Mouse (Mus musculus): Measurements from ENCODE around the gene Grk3. TPM values are rescaled to one million over a fixed set of nuclear protein-coding genes. Genes with fewer than 3 reads are reported as not detected.

Grk3 gene
- polyA plus RNA-seq, 1 experiment from 2014 or later = 4.9 TPM

- WGBS = 19% methylated on average over 9 of the region's 9 CpGs
- H3K9me3 ChIP-seq (ENCODE audit: control insufficient read depth, low read length) = no peaks in the 10 kb centered on the region
- no peak overlapping the region for H3K4me3 ChIP-seq (ENCODE audit: low read depth, low read length)
- no peaks in the 10 kb centered on the region for H3K36me3 ChIP-seq (ENCODE audit: control insufficient read depth, insufficient read depth, low read length)
- H3K27me3 ChIP-seq (ENCODE audit: control insufficient read depth, insufficient read depth, low read length) = no peaks in the 10 kb centered on the region
- ATAC-seq (ENCODE audit: low FRiP score, low TSS enrichment) (no peak; the same call in 1 of the 2 replicates), DNase-seq (ENCODE audit: low spot score) (peak; percentile 72)
- no peaks in the 10 kb centered on the region for H3K4me1 ChIP-seq (replicated peaks; ENCODE audit: control insufficient read depth, insufficient read depth)
- TF ChIP-seq CTCF (IDR thresholded peaks at IDR 0.05; ENCODE audit: low read depth) (peak; percentile 94), EP300 (optimal IDR thresholded peaks at IDR 0.05) (no peak)
- no peak overlapping the region for H3K9ac ChIP-seq (ENCODE audit: low read length)
- no peak overlapping the region for H3K27ac ChIP-seq (replicated peaks)
- H3K4me2 ChIP-seq (replicated peaks; ENCODE audit: low read depth) = no peak overlapping the region
Measured at GRCm38 (mm10) chr5:112870729-112871128, 144.9 kb downstream of the Grk3 start.

GRCm38 (mm10) chr5:112868620-112869019, 147.0 kb downstream of the Grk3 start:
- Histone ChIP-seq H3K36me3 (ENCODE audit: control insufficient read depth, insufficient read depth, low read length) (no peaks in the 10 kb centered on the region), H3K4me3 (ENCODE audit: low read depth, low read length) (no peak overlapping the region), H3K9me3 (ENCODE audit: control insufficient read depth, low read length) (no peaks in the 10 kb centered on the region), H3K27me3 (ENCODE audit: control insufficient read depth, insufficient read depth, low read length) (no peaks in the 10 kb centered on the region), H3K4me2 (replicated peaks; ENCODE audit: low read depth) (no peak overlapping the region), H3K9ac (ENCODE audit: low read length) (no peak overlapping the region), H3K27ac (replicated peaks) (no peak overlapping the region), H3K4me1 (replicated peaks; ENCODE audit: control insufficient read depth, insufficient read depth) (no peaks in the 10 kb centered on the region)
- no peak for TF ChIP-seq EP300 (optimal IDR thresholded peaks at IDR 0.05)
- ATAC-seq (ENCODE audit: low FRiP score, low TSS enrichment) (peak; percentile 78), DNase-seq (ENCODE audit: low spot score) (peak; percentile 60)
- WGBS = 59% methylated on average over 5 of the region's 5 CpGs

- WGBS = 48% methylated on average over 4 of the region's 4 CpGs
- ATAC-seq (ENCODE audit: low FRiP score, low TSS enrichment) = no peak
- H3K27ac ChIP-seq (replicated peaks) = no peak overlapping the region
- no peaks in the 10 kb centered on the region for H3K4me1 ChIP-seq (replicated peaks; ENCODE audit: control insufficient read depth, insufficient read depth)
- H3K9me3 ChIP-seq (ENCODE audit: control insufficient read depth, low read length) = no peaks in the 10 kb centered on the region
- no peak overlapping the region for H3K4me3 ChIP-seq (ENCODE audit: low read depth, low read length)
- H3K9ac ChIP-seq (ENCODE audit: low read length) = no peak overlapping the region
- DNase-seq (ENCODE audit: low spot score) = peak; percentile 52
- TF ChIP-seq EP300 (optimal IDR thresholded peaks at IDR 0.05) = no peak
- TF ChIP-seq CTCF (IDR thresholded peaks at IDR 0.05; ENCODE audit: low read depth) = peak; percentile 77
- no peaks in the 10 kb centered on the region for H3K27me3 ChIP-seq (ENCODE audit: control insufficient read depth, insufficient read depth, low read length)
- no peak overlapping the region for H3K4me2 ChIP-seq (replicated peaks; ENCODE audit: low read depth)
- no peaks in the 10 kb centered on the region for H3K36me3 ChIP-seq (ENCODE audit: control insufficient read depth, insufficient read depth, low read length)
Measured at GRCm38 (mm10) chr5:112864719-112865367, 150.7 kb downstream of the Grk3 start.

Other genes starting within 250 kb of the Grk3 start
- 0.15 and 0.17 TPM in 2 replicates for gene Myo18b, start 119.4 kb downstream of the Grk3 start, polyA plus RNA-seq (2015; fragmentation: Nextera tagmentation; extraction: Ambion mirVana)
- gene Crybb2, start 54.3 kb upstream of the Grk3 start, polyA plus RNA-seq (2015; fragmentation: Nextera tagmentation; extraction: Ambion mirVana) = not detected in 2 replicates
- 0.52 and 0.64 TPM in 2 replicates for gene Crybb3, start 65.8 kb upstream of the Grk3 start, polyA plus RNA-seq (2015; fragmentation: Nextera tagmentation; extraction: Ambion mirVana)
- 5.3 and 6.2 TPM in 2 replicates for gene 2900026A02Rik, start 205.4 kb upstream of the Grk3 start, polyA plus RNA-seq (2015; fragmentation: Nextera tagmentation; extraction: Ambion mirVana)
- gene Tmem211, start 211.1 kb upstream of the Grk3 start, polyA plus RNA-seq (2015; fragmentation: Nextera tagmentation; extraction: Ambion mirVana) = 0.46 and 0.59 TPM in 2 replicates